Mouse (Mus musculus) ES-E14 (cell line): ENCODE measurements at regions not wholly inside any gene's neighbourhood (a gene's known extent, or its start where the extent isn't known, plus 50 kb on each side); places are given as distances from the start of the nearest gene placed in this dataset.

ENCODE experiments used
- CHD2 ChIP-seq: IDR thresholded peaks from 2 replicates; pipeline ENCODE4 v1.6.1; 2014; ENCODE audit warnings: mild to moderate bottlenecking, low read depth, low read length, inconsistent platforms
- HCFC1 ChIP-seq: IDR thresholded peaks from 2 replicates; pipeline ENCODE4 v1.6.1; 2012; ENCODE audit warnings: low read length, inconsistent platforms, borderline replicate concordance; ENCODE audit not compliant: insufficient read depth
- MAFK ChIP-seq: IDR thresholded peaks from 2 replicates; pipeline ENCODE4 v1.6.1; 2014; ENCODE audit warnings: mild to moderate bottlenecking, low read depth, low read length, inconsistent platforms; ENCODE audit not compliant: insufficient read depth
- ZC3H11A ChIP-seq: IDR thresholded peaks from 2 replicates; pipeline ENCODE4 v1.6.1; 2012; ENCODE audit warnings: low read depth, mild to moderate bottlenecking, inconsistent platforms, low read length, borderline replicate concordance
- ZNF384 ChIP-seq: IDR thresholded peaks from 2 replicates; pipeline ENCODE4 v1.6.1; 2012; ENCODE audit warnings: low read depth, low read length, inconsistent platforms

GRCm38 (mm10) chr13:101349354-101349753 lies 418.7 kb downstream of the Pik3r1 start:
- TF ChIP-seq ZC3H11A (no peak), MAFK (no peak), ZNF384 (no peak), HCFC1 (no peak), CHD2 (no peak)
